Mouse (Mus musculus) spleen, adult 2 months (tissue): ENCODE data around the gene Crybg2.

ENCODE experiments used
- CTCF ChIP-seq: fragments of 200-500 bp; IDR thresholded peaks from 2 replicates; pipeline ENCODE4 v1.5.1; 2011; ENCODE audit warnings: mild to moderate bottlenecking, inconsistent platforms; ENCODE audit not compliant: insufficient read depth, insufficient read length, insufficient replicate concordance; ENCODE audit errors: extremely low read depth
- POLR2A ChIP-seq: fragments of 200-500 bp; IDR thresholded peaks from 2 replicates; pipeline ENCODE4 v1.6.1; 2011; ENCODE audit warnings: low read depth, low read length, inconsistent platforms

DNA sequence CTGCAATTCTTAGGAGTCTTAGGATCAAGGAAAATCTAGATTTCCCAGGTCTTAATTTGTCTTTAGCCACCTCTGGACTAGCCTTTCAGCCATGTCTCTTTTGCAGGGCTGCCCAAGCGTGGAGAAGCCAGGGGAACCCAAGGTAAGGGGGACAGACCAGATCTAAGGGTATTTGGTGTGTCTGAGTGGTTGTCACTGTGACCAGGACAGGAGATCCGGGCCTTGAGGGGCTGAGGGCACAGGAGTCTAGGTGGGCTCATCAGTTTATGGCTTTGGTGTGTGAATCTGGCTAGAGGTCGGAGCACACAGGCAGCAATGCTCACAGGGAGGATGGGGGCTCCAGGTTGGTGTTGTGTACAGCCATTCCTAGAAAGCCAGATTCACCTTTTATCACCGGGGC, 20.1 kb downstream of the Crybg2 start:
- TF ChIP-seq POLR2A (no peak), CTCF (no peak)
